Mouse (Mus musculus) embryonic facial prominence, embryonic 14.5 days (tissue): ENCODE results near the gene Pip. TPM values are rescaled to one million over a fixed set of nuclear protein-coding genes. Genes with fewer than 3 reads are reported as not detected.

Experiments used
- ATAC-seq: fragments of 200-750 bp; cut with Nextera tagmentation; 2 replicates; pipeline ENCODE4 v1.8.0; 2017; ENCODE audit warnings: low read depth, moderate number of reproducible peaks, moderate TSS enrichment
- DNase-seq: peaks from one replicate; pipeline ENCODE4 v3.0.0-alpha.2; 2015; ENCODE audit warnings: low spot score
- H3K27ac ChIP-seq: fragments of 300-500 bp; sonication (generic); replicated peaks from 2 replicates; pipeline ENCODE4 v1.5.1; 2014; ENCODE audit warnings: low read depth, mild to moderate bottlenecking, low read length, moderate library complexity
- H3K27me3 ChIP-seq: fragments of 300-500 bp; sonication (generic); replicated peaks from 2 replicates; pipeline ENCODE4 v1.6.1; 2014; ENCODE audit warnings: low read length; ENCODE audit not compliant: control insufficient read depth, insufficient read depth
- H3K36me3 ChIP-seq: fragments of 300-500 bp; sonication (generic); 2 replicates; pipeline ENCODE4 v1.6.1; 2014; ENCODE audit warnings: low read length, mixed read lengths; ENCODE audit not compliant: control insufficient read depth, insufficient read depth
- H3K4me1 ChIP-seq: fragments of 300-500 bp; sonication (generic); 2 replicates; pipeline ENCODE4 v1.6.1; 2014; ENCODE audit warnings: antibody characterized with exemption, low read length; ENCODE audit not compliant: control insufficient read depth, insufficient read depth
- H3K4me2 ChIP-seq: fragments of 300-500 bp; sonication (generic); 2 replicates; pipeline ENCODE4 v1.6.1; 2014; ENCODE audit warnings: low read depth, mild to moderate bottlenecking, low read length, moderate library complexity, mixed read lengths
- H3K4me3 ChIP-seq: fragments of 300-500 bp; sonication (generic); 2 replicates; pipeline ENCODE4 v1.5.1; 2014; ENCODE audit warnings: low read depth, mild to moderate bottlenecking, low read length
- H3K9ac ChIP-seq: fragments of 300-500 bp; sonication (generic); 2 replicates; pipeline ENCODE4 v1.6.1; 2014; ENCODE audit warnings: low read depth, mild to moderate bottlenecking, low read length, moderate library complexity, mixed read lengths
- H3K9me3 ChIP-seq: fragments of 300-500 bp; sonication (generic); 2 replicates; pipeline ENCODE4 v1.6.1; 2016; ENCODE audit warnings: low read length; ENCODE audit not compliant: control insufficient read depth
- WGBS: fragments of 180-500 bp; shearing (Covaris S2); extraction: QIAGEN DNeasy Blood & Tissue Kit; methylation state at CpG from one replicate; pipeline ENCODE4 v1.1.7; 2014; 5-methylcytosine and 5-hydroxymethylcytosine counted together
- polyA plus RNA-seq: library from polyadenylated mRNA; unstranded; fragments of >200 nt; fragmentation: Nextera tagmentation; extraction: Ambion mirVana; gene quantifications from 2 replicates; pipeline ENCODE4 v1.2.1, GENCODE M21; 2014

The Pip gene
- polyA plus RNA-seq: not detected in 2 replicates

- H3K4me1 ChIP-seq: no peaks in the 10 kb centered on the region
- H3K4me3 ChIP-seq: no peak within 1 kb of the TSS
- DNase-seq: no peak
- no peaks in the 10 kb centered on the region for H3K9me3 ChIP-seq
- H3K27ac ChIP-seq: no peak within 1 kb of the TSS
- H3K4me2 ChIP-seq: no peak within 1 kb of the TSS
- H3K27me3 ChIP-seq: no peaks in the 10 kb centered on the region
- no peak within 1 kb of the TSS for H3K9ac ChIP-seq
- H3K36me3 ChIP-seq: no peaks in the 10 kb centered on the region
- no peak for ATAC-seq
- WGBS: 78% methylated on average over 2 of the region's 2 CpGs
Observed at GRCm38 (mm10) chr6:41847235-41847634, at the start of gene Pip. Gene Pip (plus strand): TSS chr6:41847535.

- ATAC-seq: no peak
- no peaks in the 10 kb centered on the region for H3K9me3 ChIP-seq
- H3K4me2 ChIP-seq: no peak overlapping the region
- H3K36me3 ChIP-seq: no peaks in the 10 kb centered on the region
- no peaks in the 10 kb centered on the region for H3K27me3 ChIP-seq
- no peaks in the 10 kb centered on the region for H3K4me1 ChIP-seq
- DNase-seq: no peak
- H3K27ac ChIP-seq: no peak overlapping the region
- H3K4me3 ChIP-seq: no peak overlapping the region
- no peak overlapping the region for H3K9ac ChIP-seq
Observed at GRCm38 (mm10) chr6:41824086-41824485, 23.2 kb upstream of the Pip start.

GRCm38 (mm10) chr6:41829516-41829915 lies 17.8 kb upstream of the Pip start:
- 83% methylated on average over 2 of the region's 2 CpGs for WGBS
- ATAC-seq: no peak

GRCm38 (mm10) chr6:41852689-41853088 lies 5.4 kb downstream of the Pip start, which contains the start of gene Sval2:
Gene Sval2 (plus strand): TSS chr6:41852989.
- Histone ChIP-seq H3K27me3 (no peaks in the 10 kb centered on the region), H3K4me2 (no peak within 1 kb of the TSS), H3K36me3 (no peaks in the 10 kb centered on the region), H3K4me3 (no peak within 1 kb of the TSS), H3K9me3 (no peaks in the 10 kb centered on the region), H3K4me1 (no peaks in the 10 kb centered on the region), H3K9ac (no peak within 1 kb of the TSS), H3K27ac (no peak within 1 kb of the TSS)
- WGBS: 88% methylated on average over 3 of the region's 3 CpGs
- DNase-seq (no peak), ATAC-seq (no peak)

More at GRCm38 (mm10) chr6:41829516-41829915, 17.8 kb upstream of the Pip start:
- H3K27me3 ChIP-seq: no peaks in the 10 kb centered on the region
- no peaks in the 10 kb centered on the region for H3K4me1 ChIP-seq
- no peaks in the 10 kb centered on the region for H3K9me3 ChIP-seq
- H3K4me3 ChIP-seq: no peak overlapping the region
- DNase-seq: no peak
- H3K36me3 ChIP-seq: no peaks in the 10 kb centered on the region
- H3K9ac ChIP-seq: no peak overlapping the region
- no peak overlapping the region for H3K4me2 ChIP-seq
- H3K27ac ChIP-seq: no peak overlapping the region

- Histone ChIP-seq H3K9ac (no peak overlapping the region), H3K4me2 (no peak overlapping the region), H3K9me3 (no peaks in the 10 kb centered on the region), H3K4me1 (no peaks in the 10 kb centered on the region), H3K36me3 (no peaks in the 10 kb centered on the region), H3K4me3 (no peak overlapping the region), H3K27me3 (no peaks in the 10 kb centered on the region), H3K27ac (no peak overlapping the region)
- DNase-seq: no peak
- no peak for ATAC-seq
- 77% methylated on average over 2 of the region's 2 CpGs for WGBS
Observed at GRCm38 (mm10) chr6:41864038-41864437, 16.7 kb downstream of the Pip start.

Other genes with a start within 250 kb of the Pip start
- 13.8 and 15.4 TPM in 2 replicates for gene Ephb6, start 242.1 kb upstream of the Pip start, polyA plus RNA-seq
- gene Trpv6, start 211.1 kb upstream of the Pip start, polyA plus RNA-seq: 0.67 and 0.69 TPM in 2 replicates
- gene Trpv5, start 166.8 kb upstream of the Pip start, polyA plus RNA-seq: not detected in 2 replicates
- gene Llcfc1, start 163.1 kb upstream of the Pip start, polyA plus RNA-seq: not detected in 2 replicates
- 0.85 and 2.5 TPM in 2 replicates for gene Kel, start 143.2 kb upstream of the Pip start, polyA plus RNA-seq
- gene Olfr459, start 72.4 kb upstream of the Pip start, polyA plus RNA-seq: 0.06 TPM in 1 of 2 replicates, not detected in the other
- not detected in 2 replicates for gene Sval2, start 5.5 kb downstream of the Pip start, polyA plus RNA-seq
- not detected in 2 replicates for gene Sval1, start 104.1 kb downstream of the Pip start, polyA plus RNA-seq
- not detected in 2 replicates for gene Sval3, start 120.6 kb downstream of the Pip start, polyA plus RNA-seq
- not detected in 2 replicates for gene Sva, start 190.9 kb downstream of the Pip start, polyA plus RNA-seq